Mouse (Mus musculus) NIH3T3 (cell line): ENCODE data around the gene Hacd2.

Source experiments
- DNase-seq: peaks from one replicate; pipeline ENCODE4 v3.0.0-alpha.2; 2012; ENCODE audit warnings: low read depth

Gene Hacd2

GRCm38 (mm10) chr16:35055861-35056260 lies 33.6 kb downstream of the Hacd2 start:
- DNase-seq, result no peak

GRCm38 (mm10) chr16:35056306-35056705 lies 34.1 kb downstream of the Hacd2 start:
- DNase-seq, result peak; percentile 69

GRCm38 (mm10) chr16:35056786-35057185 lies 34.6 kb downstream of the Hacd2 start:
- DNase-seq, result no peak

- peak; percentile 56 for DNase-seq
These were observed 38.8 kb downstream of the Hacd2 start for GRCm38 (mm10) chr16:35061017-35061416.

- no peak for DNase-seq
These were observed 43.5 kb downstream of the Hacd2 start for GRCm38 (mm10) chr16:35065724-35066123.

- peak; percentile 39 for DNase-seq
These were observed 44.9 kb downstream of the Hacd2 start for GRCm38 (mm10) chr16:35067095-35067494.

- no peak for DNase-seq
These were observed 45.4 kb downstream of the Hacd2 start for GRCm38 (mm10) chr16:35067631-35068030.

GRCm38 (mm10) chr16:35068886-35069285 lies 46.7 kb downstream of the Hacd2 start:
- DNase-seq, result no peak

- DNase-seq, result no peak
These were observed 52.2 kb downstream of the Hacd2 start for GRCm38 (mm10) chr16:35074436-35074835.

GRCm38 (mm10) chr16:35075643-35076042 lies 53.4 kb downstream of the Hacd2 start:
- no peak for DNase-seq

- no peak for DNase-seq
These were observed 71.3 kb downstream of the Hacd2 start for GRCm38 (mm10) chr16:35093500-35093899.

- no peak for DNase-seq
These were observed 75.8 kb downstream of the Hacd2 start for GRCm38 (mm10) chr16:35097870-35098530.

GRCm38 (mm10) chr16:35101751-35102420 lies 79.7 kb downstream of the Hacd2 start:
- no peak for DNase-seq

- peak; percentile 67 for DNase-seq
These were observed 80.8 kb downstream of the Hacd2 start for GRCm38 (mm10) chr16:35102866-35103620.

GRCm38 (mm10) chr16:35107985-35108384 lies 85.8 kb downstream of the Hacd2 start:
- DNase-seq, result no peak

GRCm38 (mm10) chr16:35109156-35109555 lies 86.9 kb downstream of the Hacd2 start:
- peak; percentile 23 for DNase-seq

- peak; percentile 19 for DNase-seq
These were observed 87.5 kb downstream of the Hacd2 start for GRCm38 (mm10) chr16:35109656-35110291.

GRCm38 (mm10) chr16:35110410-35111142 lies 88.3 kb downstream of the Hacd2 start:
- DNase-seq, result peak; percentile 93

- peak; percentile 25 for DNase-seq
These were observed 89.0 kb downstream of the Hacd2 start for GRCm38 (mm10) chr16:35111143-35111620.

- DNase-seq, result no peak
These were observed 91.3 kb downstream of the Hacd2 start for GRCm38 (mm10) chr16:35113496-35113895.

- DNase-seq, result no peak
These were observed 94.2 kb downstream of the Hacd2 start for GRCm38 (mm10) chr16:35116328-35116956.
